Mouse (Mus musculus): Measurements from ENCODE around the gene Itsn1. TPM values are rescaled to one million over a fixed set of nuclear protein-coding genes. Genes with fewer than 3 reads are reported as not detected.

The Itsn1 gene
- polyA plus RNA-seq, 1 experiment from 2014 or later: 54.7 TPM

GRCm38 (mm10) chr16:91740184-91740917 is 11.3 kb downstream of the Itsn1 start:
- no peak overlapping the region for H3K4me3 ChIP-seq (ENCODE audit: low read depth, low read length)
- H3K27ac ChIP-seq (ENCODE audit: low read length): no peak overlapping the region
- no peaks in the 10 kb centered on the region for H3K9me3 ChIP-seq (replicated peaks; ENCODE audit: control insufficient read depth, low read length)
- H3K4me1 ChIP-seq (ENCODE audit: control insufficient read depth, low read depth, low read length): peaks cover 16% of the 10 kb centered on the region
- no peak overlapping the region for H3K9ac ChIP-seq (ENCODE audit: low read depth, low read length)
- H3K4me2 ChIP-seq (ENCODE audit: low read depth, low read length): no peak overlapping the region
- no peaks in the 10 kb centered on the region for H3K36me3 ChIP-seq (ENCODE audit: control insufficient read depth, insufficient read depth)
- H3K27me3 ChIP-seq (ENCODE audit: control insufficient read depth, insufficient read depth, low read depth, low read length): no peaks in the 10 kb centered on the region; the same call in 1 of the 2 replicates
- ATAC-seq (ENCODE audit: low read depth): no peak
- whole genome bisulfite sequencing (ENCODE audit: insufficient replicate concordance): 49% methylated on average over 8 of the region's 8 CpGs

- Histone ChIP-seq H3K36me3 (ENCODE audit: control insufficient read depth, insufficient read depth) (no peaks in the 10 kb centered on the region), H3K4me3 (ENCODE audit: low read depth, low read length) (no peak overlapping the region), H3K4me1 (ENCODE audit: control insufficient read depth, low read depth, low read length) (peaks cover 15% of the 10 kb centered on the region), H3K27ac (ENCODE audit: low read length) (no peak overlapping the region), H3K4me2 (ENCODE audit: low read depth, low read length) (no peak overlapping the region), H3K9me3 (replicated peaks; ENCODE audit: control insufficient read depth, low read length) (no peaks in the 10 kb centered on the region), H3K9ac (ENCODE audit: low read depth, low read length) (no peak overlapping the region), H3K27me3 (ENCODE audit: control insufficient read depth, insufficient read depth, low read depth, low read length) (no peaks in the 10 kb centered on the region; the same call in 1 of the 2 replicates)
- peak; percentile 24; the same call in 1 of the 2 replicates for ATAC-seq (ENCODE audit: low read depth)
- WGBS (ENCODE audit: insufficient replicate concordance): 57% methylated on average over 7 of the region's 7 CpGs
Measured at GRCm38 (mm10) chr16:91740918-91741255, 11.8 kb downstream of the Itsn1 start.

GRCm38 (mm10) chr16:91743055-91743454 is 14.0 kb downstream of the Itsn1 start:
- no peak overlapping the region for H3K27ac ChIP-seq (ENCODE audit: low read length)
- H3K27me3 ChIP-seq (ENCODE audit: control insufficient read depth, insufficient read depth, low read depth, low read length): no peaks in the 10 kb centered on the region
- no peaks in the 10 kb centered on the region for H3K9me3 ChIP-seq (replicated peaks; ENCODE audit: control insufficient read depth, low read length)
- no peak for ATAC-seq (ENCODE audit: low read depth)
- 58% methylated on average over 7 of the region's 7 CpGs for WGBS (ENCODE audit: insufficient replicate concordance)
- no peak overlapping the region for H3K9ac ChIP-seq (ENCODE audit: low read depth, low read length)
- no peak overlapping the region for H3K4me3 ChIP-seq (ENCODE audit: low read depth, low read length)
- peaks cover 13% of the 10 kb centered on the region for H3K4me1 ChIP-seq (ENCODE audit: control insufficient read depth, low read depth, low read length)
- no peaks in the 10 kb centered on the region for H3K36me3 ChIP-seq (ENCODE audit: control insufficient read depth, insufficient read depth)
- H3K4me2 ChIP-seq (ENCODE audit: low read depth, low read length): no peak overlapping the region

GRCm38 (mm10) chr16:91746101-91746950 is 17.2 kb downstream of the Itsn1 start:
- Histone ChIP-seq H3K27me3 (ENCODE audit: control insufficient read depth, insufficient read depth, low read depth, low read length) (no peaks in the 10 kb centered on the region), H3K4me1 (ENCODE audit: control insufficient read depth, low read depth, low read length) (peaks cover 4% of the 10 kb centered on the region; the same call in 1 of the 2 replicates), H3K27ac (ENCODE audit: low read length) (no peak overlapping the region), H3K36me3 (ENCODE audit: control insufficient read depth, insufficient read depth) (no peaks in the 10 kb centered on the region), H3K9me3 (replicated peaks; ENCODE audit: control insufficient read depth, low read length) (no peaks in the 10 kb centered on the region), H3K9ac (ENCODE audit: low read depth, low read length) (no peak overlapping the region), H3K4me2 (ENCODE audit: low read depth, low read length) (no peak overlapping the region), H3K4me3 (ENCODE audit: low read depth, low read length) (no peak overlapping the region)
- 57% methylated on average over 14 of the region's 14 CpGs for WGBS (ENCODE audit: insufficient replicate concordance)
- 0 out of 2 replicates have a peak, but pooled peaks have one; percentile 38 for ATAC-seq (ENCODE audit: low read depth)

- Histone ChIP-seq H3K36me3 (ENCODE audit: control insufficient read depth, insufficient read depth) (no peaks in the 10 kb centered on the region), H3K9ac (ENCODE audit: low read depth, low read length) (no peak overlapping the region), H3K27ac (ENCODE audit: low read length) (peak overlapping the region; percentile 75), H3K27me3 (ENCODE audit: control insufficient read depth, insufficient read depth, low read depth, low read length) (no peaks in the 10 kb centered on the region), H3K9me3 (replicated peaks; ENCODE audit: control insufficient read depth, low read length) (no peaks in the 10 kb centered on the region), H3K4me2 (ENCODE audit: low read depth, low read length) (peak overlapping the region; percentile 15; the same call in 1 of the 2 replicates), H3K4me3 (ENCODE audit: low read depth, low read length) (no peak overlapping the region), H3K4me1 (ENCODE audit: control insufficient read depth, low read depth, low read length) (peaks cover 4% of the 10 kb centered on the region; the same call in 1 of the 2 replicates)
- WGBS (ENCODE audit: insufficient replicate concordance): 58% methylated on average over 6 of the region's 6 CpGs
- peak; percentile 89 for ATAC-seq (ENCODE audit: low read depth)
Measured at GRCm38 (mm10) chr16:91747567-91747966, 18.5 kb downstream of the Itsn1 start.

GRCm38 (mm10) chr16:91751644-91752385 is 22.7 kb downstream of the Itsn1 start:
- H3K9me3 ChIP-seq (replicated peaks; ENCODE audit: control insufficient read depth, low read length): no peaks in the 10 kb centered on the region
- H3K4me3 ChIP-seq (ENCODE audit: low read depth, low read length): no peak overlapping the region
- H3K27ac ChIP-seq (ENCODE audit: low read length): no peak overlapping the region
- no peak overlapping the region for H3K9ac ChIP-seq (ENCODE audit: low read depth, low read length)
- WGBS (ENCODE audit: insufficient replicate concordance): 68% methylated on average over 13 of the region's 13 CpGs
- H3K4me1 ChIP-seq (ENCODE audit: control insufficient read depth, low read depth, low read length): peaks cover 4% of the 10 kb centered on the region; the same call in 1 of the 2 replicates
- H3K27me3 ChIP-seq (ENCODE audit: control insufficient read depth, insufficient read depth, low read depth, low read length): no peaks in the 10 kb centered on the region
- H3K4me2 ChIP-seq (ENCODE audit: low read depth, low read length): no peak overlapping the region
- H3K36me3 ChIP-seq (ENCODE audit: control insufficient read depth, insufficient read depth): no peaks in the 10 kb centered on the region
- no peak for ATAC-seq (ENCODE audit: low read depth)

- H3K4me3 ChIP-seq (ENCODE audit: low read depth, low read length): no peak overlapping the region
- no peak overlapping the region for H3K4me2 ChIP-seq (ENCODE audit: low read depth, low read length)
- no peak overlapping the region for H3K27ac ChIP-seq (ENCODE audit: low read length)
- no peaks in the 10 kb centered on the region for H3K36me3 ChIP-seq (ENCODE audit: control insufficient read depth, insufficient read depth)
- peaks cover 4% of the 10 kb centered on the region; the same call in 1 of the 2 replicates for H3K4me1 ChIP-seq (ENCODE audit: control insufficient read depth, low read depth, low read length)
- H3K9me3 ChIP-seq (replicated peaks; ENCODE audit: control insufficient read depth, low read length): no peaks in the 10 kb centered on the region
- WGBS (ENCODE audit: insufficient replicate concordance): 57% methylated on average over 4 of the region's 4 CpGs
- H3K9ac ChIP-seq (ENCODE audit: low read depth, low read length): no peak overlapping the region
- H3K27me3 ChIP-seq (ENCODE audit: control insufficient read depth, insufficient read depth, low read depth, low read length): no peaks in the 10 kb centered on the region
- ATAC-seq (ENCODE audit: low read depth): no peak
Measured at GRCm38 (mm10) chr16:91753611-91754010, 24.5 kb downstream of the Itsn1 start.

- no peak for ATAC-seq (ENCODE audit: low read depth)
- no peak overlapping the region for H3K4me2 ChIP-seq (ENCODE audit: low read depth, low read length)
- H3K4me1 ChIP-seq (ENCODE audit: control insufficient read depth, low read depth, low read length): peaks cover 4% of the 10 kb centered on the region; the same call in 1 of the 2 replicates
- no peak overlapping the region for H3K9ac ChIP-seq (ENCODE audit: low read depth, low read length)
- no peak overlapping the region for H3K27ac ChIP-seq (ENCODE audit: low read length)
- no peaks in the 10 kb centered on the region for H3K36me3 ChIP-seq (ENCODE audit: control insufficient read depth, insufficient read depth)
- H3K27me3 ChIP-seq (ENCODE audit: control insufficient read depth, insufficient read depth, low read depth, low read length): no peaks in the 10 kb centered on the region
- H3K4me3 ChIP-seq (ENCODE audit: low read depth, low read length): no peak overlapping the region
- 22% methylated on average over 6 of the region's 6 CpGs for WGBS (ENCODE audit: insufficient replicate concordance)
- H3K9me3 ChIP-seq (replicated peaks; ENCODE audit: control insufficient read depth, low read length): no peaks in the 10 kb centered on the region
Measured at GRCm38 (mm10) chr16:91754957-91755356, 25.9 kb downstream of the Itsn1 start.
